19 mouse cellular contexts compared by ENCODE assay signal in the genomic region with DNA sequence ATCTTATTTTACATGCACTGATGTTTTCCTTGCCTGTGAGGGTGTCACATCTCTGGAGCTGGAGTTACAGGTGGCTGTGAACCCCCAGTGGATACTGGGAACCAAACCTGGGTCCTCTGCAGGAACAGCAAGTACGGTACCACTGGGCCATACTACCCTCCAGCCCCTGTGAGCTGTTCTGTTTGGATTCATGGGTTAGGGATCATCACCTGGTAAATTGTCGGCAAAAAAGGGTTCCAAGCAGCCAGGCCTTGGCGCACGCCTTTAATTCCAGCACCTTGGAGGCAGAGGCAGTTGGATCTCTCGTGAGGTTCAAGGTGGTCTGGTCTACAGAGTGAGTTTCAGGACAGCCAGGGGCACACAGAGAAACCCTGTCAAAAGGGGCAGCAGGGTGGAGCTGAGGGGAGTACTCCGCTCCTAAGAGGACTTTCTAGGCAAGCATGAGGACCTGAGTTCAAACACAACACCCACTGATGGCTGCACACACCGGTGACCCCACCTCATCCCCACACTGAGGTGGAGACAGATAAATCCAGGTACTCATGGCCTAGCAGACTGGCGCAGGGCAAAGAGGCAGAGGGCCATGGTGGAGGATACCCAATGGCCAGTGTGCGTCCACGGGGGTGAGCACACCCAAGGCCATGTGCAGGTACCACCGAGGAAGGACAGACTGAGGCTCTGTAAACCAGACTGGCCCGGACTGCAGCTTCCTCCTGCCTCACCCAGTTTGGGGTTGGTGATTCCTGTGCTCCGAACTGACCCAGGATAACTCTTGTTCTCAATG. TPM values are rescaled to one million over a fixed set of nuclear protein-coding genes. Genes with fewer than 3 reads are reported as not detected.
DNase-seq lines count a peak whose midpoint lies in the region; ATAC-seq lines count a peak whose summit lies in the region.
"Had no signal": no experiment of that assay in that cellular context is flagged by ENCODE, and none has a peak within 500 bp of the region (broad histone marks: within the 10 kb centered on the region; RNA-seq: fewer than 3 reads in every experiment).

No protein-coding gene starts in this region.

- H3K9ac ChIP-seq in kidney, embryonic 16.5 days (replicated peaks; ENCODE audit: low read length), result peak overlapping the region; percentile 31; the same call in 1 of the 2 replicates
- H3K9ac ChIP-seq in embryonic facial prominence, embryonic 12.5 days, result 0 out of 2 replicates have a peak overlapping the region, but pooled peaks have one; percentile 29
- no peak overlapping the region for H3K9ac ChIP-seq in intestine, embryonic 15.5 days
- no peak overlapping the region for H3K9ac ChIP-seq in liver, embryonic 16.5 days (ENCODE audit: low read depth, low read length)
- H3K9ac ChIP-seq: embryonic facial prominence, embryonic 15.5 days; hindbrain, embryonic 15.5 days had no signal

- intact Hi-C loops in gastrocnemius, postnatal 14 days (cut with DNase I; ENCODE audit: low total_unique reads), result no loop called here

- 90% methylated on average over 13 of the region's 13 CpGs for WGBS in kidney, embryonic 16.5 days
- WGBS in embryonic facial prominence, embryonic 12.5 days, result 90% methylated on average over 13 of the region's 13 CpGs
- 78% methylated on average over 13 of the region's 13 CpGs for WGBS in intestine, embryonic 15.5 days
- 84% methylated on average over 13 of the region's 13 CpGs for WGBS in liver, embryonic 16.5 days (ENCODE audit: insufficient replicate concordance)

- H3K4me1 ChIP-seq in kidney, embryonic 16.5 days (ENCODE audit: insufficient read depth, low read length), result peaks cover 34% of the 10 kb centered on the region
- H3K4me1 ChIP-seq in embryonic facial prominence, embryonic 12.5 days, result peaks cover 24% of the 10 kb centered on the region
- H3K4me1 ChIP-seq in intestine, embryonic 15.5 days (replicated peaks), result peaks cover 35% of the 10 kb centered on the region
- H3K4me1 ChIP-seq in liver, embryonic 16.5 days (ENCODE audit: control insufficient read depth, low read depth, low read length), result peaks cover 51% of the 10 kb centered on the region

- no peaks in the 10 kb centered on the region for H3K27me3 ChIP-seq in kidney, embryonic 16.5 days (ENCODE audit: insufficient read depth, low read length)
- H3K27me3 ChIP-seq in embryonic facial prominence, embryonic 12.5 days, result no peaks in the 10 kb centered on the region
- no peaks in the 10 kb centered on the region for H3K27me3 ChIP-seq in intestine, embryonic 15.5 days (replicated peaks)
- no peaks in the 10 kb centered on the region for H3K27me3 ChIP-seq in liver, embryonic 16.5 days (ENCODE audit: control insufficient read depth, insufficient read depth, low read depth, low read length)
- H3K27me3 ChIP-seq: embryonic facial prominence, embryonic 15.5 days; hindbrain, embryonic 15.5 days had no signal

- no peaks in the 10 kb centered on the region for H3K36me3 ChIP-seq in kidney, embryonic 16.5 days (ENCODE audit: insufficient read depth, low read length)
- 0 out of 2 replicates have a peak, but pooled peaks cover 6% of the 10 kb centered on the region for H3K36me3 ChIP-seq in embryonic facial prominence, embryonic 12.5 days
- H3K36me3 ChIP-seq in intestine, embryonic 15.5 days, result no peaks in the 10 kb centered on the region
- H3K36me3 ChIP-seq in liver, embryonic 16.5 days (ENCODE audit: control insufficient read depth, insufficient read depth), result no peaks in the 10 kb centered on the region
- H3K36me3 ChIP-seq: embryonic facial prominence, embryonic 15.5 days; hindbrain, embryonic 15.5 days had no signal

- no peak for DNase-seq in kidney, postnatal 4 days
- DNase-seq in thymus, adult 18-20 months, result no peak
- DNase-seq in embryo, embryonic 9.5 days (ENCODE audit: extremely low spot score), result no peak
- no peak for DNase-seq in gastrocnemius, postnatal 14 days
- DNase-seq: adrenal gland, postnatal 10 days; cerebellum, postnatal 25 days; kidney, adult 9 months; lung, postnatal 4 days; thymus, postnatal 4 days had no signal

- no peak for ATAC-seq in kidney, embryonic 16.5 days (ENCODE audit: low FRiP score, low TSS enrichment)
- no peak for ATAC-seq in embryonic facial prominence, embryonic 12.5 days (ENCODE audit: insufficient number of reproducible peaks, insufficient read depth, low FRiP score, low TSS enrichment)
- ATAC-seq in intestine, embryonic 15.5 days, result no peak
- ATAC-seq in liver, embryonic 16.5 days (ENCODE audit: low read depth), result no peak
- ATAC-seq: CD4-positive, CD25-positive, alpha-beta regulatory T cell, adult 4 months; forebrain, embryonic 14.5 days had no signal

- H3K4me2 ChIP-seq in kidney, embryonic 16.5 days (replicated peaks; ENCODE audit: low read depth, low read length), result no peak overlapping the region
- H3K4me2 ChIP-seq in embryonic facial prominence, embryonic 12.5 days (replicated peaks), result no peak overlapping the region; the same call in 1 of the 2 replicates
- H3K4me2 ChIP-seq in intestine, embryonic 15.5 days (replicated peaks), result peak overlapping the region; percentile 17
- no peak overlapping the region for H3K4me2 ChIP-seq in liver, embryonic 16.5 days (ENCODE audit: low read depth, low read length)
- H3K4me2 ChIP-seq: embryonic facial prominence, embryonic 15.5 days; hindbrain, embryonic 15.5 days had no signal

- no peak overlapping the region for H3K4me3 ChIP-seq in kidney, embryonic 16.5 days (ENCODE audit: low read length)
- H3K4me3 ChIP-seq in embryonic facial prominence, embryonic 12.5 days, result no peak overlapping the region
- H3K4me3 ChIP-seq in intestine, embryonic 15.5 days (replicated peaks), result no peak overlapping the region
- H3K4me3 ChIP-seq in liver, embryonic 16.5 days (ENCODE audit: low read depth, low read length), result no peak overlapping the region
- H3K4me3 ChIP-seq: embryonic facial prominence, embryonic 15.5 days; hindbrain, embryonic 15.5 days; layer of hippocampus, adult 2 months; left cerebral cortex, adult 2 months had no signal

- no peaks in the 10 kb centered on the region for H3K9me3 ChIP-seq in kidney, embryonic 16.5 days (ENCODE audit: low read length)
- H3K9me3 ChIP-seq in embryonic facial prominence, embryonic 12.5 days, result no peaks in the 10 kb centered on the region
- no peaks in the 10 kb centered on the region for H3K9me3 ChIP-seq in intestine, embryonic 15.5 days
- no peaks in the 10 kb centered on the region for H3K9me3 ChIP-seq in liver, embryonic 16.5 days (replicated peaks; ENCODE audit: control insufficient read depth, low read length)
- H3K9me3 ChIP-seq: embryonic facial prominence, embryonic 15.5 days; hindbrain, embryonic 15.5 days had no signal

- no peak overlapping the region for H3K27ac ChIP-seq in kidney, embryonic 16.5 days (ENCODE audit: low read length)
- H3K27ac ChIP-seq in embryonic facial prominence, embryonic 12.5 days, result no peak overlapping the region
- H3K27ac ChIP-seq in intestine, embryonic 15.5 days, result peak overlapping the region; percentile 80
- peak overlapping the region; percentile 84 for H3K27ac ChIP-seq in liver, embryonic 16.5 days (ENCODE audit: low read length)
- H3K27ac ChIP-seq: embryonic facial prominence, embryonic 15.5 days; hindbrain, embryonic 15.5 days; layer of hippocampus, adult 2 months; left cerebral cortex, adult 2 months had no signal

RNA-seq across cellular contexts. Expression of a gene that starts 2.0 kb away (rescaled TPM):
- 92.3 and 92.7 TPM in 2 replicates for polyA plus RNA-seq in kidney, embryonic 16.5 days (2015; fragmentation: Nextera tagmentation; extraction: Ambion mirVana)
- polyA plus RNA-seq in embryonic facial prominence, embryonic 12.5 days (2016; fragmentation: Nextera tagmentation; extraction: Ambion mirVana), result 82.7 and 83.5 TPM in 2 replicates
- 245 and 269 TPM in 2 replicates for polyA plus RNA-seq in intestine, embryonic 15.5 days (2015; fragmentation: Nextera tagmentation; extraction: Ambion mirVana)
- polyA plus RNA-seq in liver, embryonic 16.5 days (2015; fragmentation: Nextera tagmentation; extraction: Ambion mirVana), result 20.0 and 24.3 TPM in 2 replicates
- total RNA-seq in gastrocnemius, postnatal 14 days (2021), result 10 to 100 TPM; 31.6 to 34.6 TPM

RNA-seq across cellular contexts. Expression of a gene that starts 12.3 kb away (rescaled TPM):
- 322 and 487 TPM in 2 replicates for polyA plus RNA-seq in kidney, embryonic 16.5 days (2015; fragmentation: Nextera tagmentation; extraction: Ambion mirVana)
- polyA plus RNA-seq in embryonic facial prominence, embryonic 12.5 days (2016; fragmentation: Nextera tagmentation; extraction: Ambion mirVana), result 523 and 554 TPM in 2 replicates
- 743 and 808 TPM in 2 replicates for polyA plus RNA-seq in intestine, embryonic 15.5 days (2015; fragmentation: Nextera tagmentation; extraction: Ambion mirVana)
- 131 and 141 TPM in 2 replicates for polyA plus RNA-seq in liver, embryonic 16.5 days (2015; fragmentation: Nextera tagmentation; extraction: Ambion mirVana)
- 100 to 1,000 TPM; 660 to 698 TPM for total RNA-seq in gastrocnemius, postnatal 14 days (2021)

RNA-seq across cellular contexts. Expression of a gene that starts 23.0 kb away (rescaled TPM):
- polyA plus RNA-seq in kidney, embryonic 16.5 days (2015; fragmentation: Nextera tagmentation; extraction: Ambion mirVana), result 0.70 and 0.98 TPM in 2 replicates
- 0.86 and 0.97 TPM in 2 replicates for polyA plus RNA-seq in embryonic facial prominence, embryonic 12.5 days (2016; fragmentation: Nextera tagmentation; extraction: Ambion mirVana)
- 0.92 and 0.97 TPM in 2 replicates for polyA plus RNA-seq in intestine, embryonic 15.5 days (2015; fragmentation: Nextera tagmentation; extraction: Ambion mirVana)
- 4.3 and 4.4 TPM in 2 replicates for polyA plus RNA-seq in liver, embryonic 16.5 days (2015; fragmentation: Nextera tagmentation; extraction: Ambion mirVana)
- total RNA-seq in gastrocnemius, postnatal 14 days (2021), result 1 to 10 TPM in 1 of 2 experiments, under 1 TPM in 1; 0.60 to 1.2 TPM

RNA-seq across cellular contexts. Expression of a gene that starts 27.4 kb away (rescaled TPM):
- 41.0 and 52.0 TPM in 2 replicates for polyA plus RNA-seq in kidney, embryonic 16.5 days (2015; fragmentation: Nextera tagmentation; extraction: Ambion mirVana)
- 59.2 and 71.1 TPM in 2 replicates for polyA plus RNA-seq in embryonic facial prominence, embryonic 12.5 days (2016; fragmentation: Nextera tagmentation; extraction: Ambion mirVana)
- polyA plus RNA-seq in intestine, embryonic 15.5 days (2015; fragmentation: Nextera tagmentation; extraction: Ambion mirVana), result 14.5 and 17.8 TPM in 2 replicates
- polyA plus RNA-seq in liver, embryonic 16.5 days (2015; fragmentation: Nextera tagmentation; extraction: Ambion mirVana), result 1.8 and 2.7 TPM in 2 replicates
- 1 to 10 TPM; 4.3 to 4.4 TPM for total RNA-seq in gastrocnemius, postnatal 14 days (2021)

RNA-seq across cellular contexts. Expression of a gene that starts 47.0 kb away (rescaled TPM):
- 1.5 and 1.7 TPM in 2 replicates for polyA plus RNA-seq in kidney, embryonic 16.5 days (2015; fragmentation: Nextera tagmentation; extraction: Ambion mirVana)
- polyA plus RNA-seq in embryonic facial prominence, embryonic 12.5 days (2016; fragmentation: Nextera tagmentation; extraction: Ambion mirVana), result 0.22 and 0.58 TPM in 2 replicates
- polyA plus RNA-seq in intestine, embryonic 15.5 days (2015; fragmentation: Nextera tagmentation; extraction: Ambion mirVana), result 1.0 and 1.1 TPM in 2 replicates
- 4.8 and 5.3 TPM in 2 replicates for polyA plus RNA-seq in liver, embryonic 16.5 days (2015; fragmentation: Nextera tagmentation; extraction: Ambion mirVana)
- total RNA-seq in gastrocnemius, postnatal 14 days (2021), result under 1 TPM; 0.64 to 0.86 TPM

Comparison
In these comparisons a context has a peak if more than half of its experiments do, and no peak if none do; other contexts are left out.
1. H3K27ac ChIP-seq: peak in intestine, embryonic 15.5 days (single experiment) and liver, embryonic 16.5 days (single experiment); none in kidney, embryonic 16.5 days (single experiment) and embryonic facial prominence, embryonic 12.5 days (single experiment).
2. H3K9ac ChIP-seq: peak in kidney, embryonic 16.5 days (single experiment) and embryonic facial prominence, embryonic 12.5 days (single experiment); none in intestine, embryonic 15.5 days (single experiment) and liver, embryonic 16.5 days (single experiment).